Mouse (Mus musculus) monocyte, adult 5-6 weeks (primary cell): ENCODE measurements around the gene Rpusd3. TPM values are rescaled to one million over a fixed set of nuclear protein-coding genes. Genes with fewer than 3 reads are reported as not detected.

ENCODE experiments used
- ATAC-seq: fragments of 153-309, 156-312 bp; replicated peaks from 2 replicates; pipeline ENCODE4 v1.8.0; 2017; ENCODE audit warnings: mild to moderate bottlenecking; ENCODE audit not compliant: low TSS enrichment, insufficient number of reproducible peaks, severe bottlenecking, poor library complexity, low FRiP score
- total RNA-seq: library from RNA; stranded (forward); fragments of 200-1000, 200-491, 200-594 nt; gene quantifications from 3 replicates; pipeline ENCODE4 v1.2.3, GENCODE M21; 2017

Rpusd3 gene
- total RNA-seq, 1 experiment from 2014 or later: 6.9 TPM

DNA sequence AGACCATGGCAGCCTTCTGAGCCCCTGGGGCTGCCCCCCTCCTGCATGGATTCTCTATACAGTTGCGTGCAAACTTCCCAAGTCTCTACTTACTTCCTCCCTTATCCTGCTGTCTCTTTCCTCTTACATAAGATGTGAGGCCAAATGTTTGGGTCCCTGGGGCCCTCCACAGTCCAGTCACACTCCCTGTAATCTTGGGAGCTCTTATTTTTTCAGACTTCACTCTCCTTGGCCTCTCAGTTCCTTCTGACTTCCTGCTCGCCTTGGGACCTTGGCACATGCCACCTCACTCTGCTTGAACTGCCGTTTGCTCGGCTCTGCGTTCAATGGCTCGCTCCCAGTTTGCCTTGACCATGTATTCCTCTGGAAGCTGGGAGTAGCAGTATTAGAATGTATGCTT, 25.2 kb downstream of the Rpusd3 start:
- no peak for ATAC-seq

DNA sequence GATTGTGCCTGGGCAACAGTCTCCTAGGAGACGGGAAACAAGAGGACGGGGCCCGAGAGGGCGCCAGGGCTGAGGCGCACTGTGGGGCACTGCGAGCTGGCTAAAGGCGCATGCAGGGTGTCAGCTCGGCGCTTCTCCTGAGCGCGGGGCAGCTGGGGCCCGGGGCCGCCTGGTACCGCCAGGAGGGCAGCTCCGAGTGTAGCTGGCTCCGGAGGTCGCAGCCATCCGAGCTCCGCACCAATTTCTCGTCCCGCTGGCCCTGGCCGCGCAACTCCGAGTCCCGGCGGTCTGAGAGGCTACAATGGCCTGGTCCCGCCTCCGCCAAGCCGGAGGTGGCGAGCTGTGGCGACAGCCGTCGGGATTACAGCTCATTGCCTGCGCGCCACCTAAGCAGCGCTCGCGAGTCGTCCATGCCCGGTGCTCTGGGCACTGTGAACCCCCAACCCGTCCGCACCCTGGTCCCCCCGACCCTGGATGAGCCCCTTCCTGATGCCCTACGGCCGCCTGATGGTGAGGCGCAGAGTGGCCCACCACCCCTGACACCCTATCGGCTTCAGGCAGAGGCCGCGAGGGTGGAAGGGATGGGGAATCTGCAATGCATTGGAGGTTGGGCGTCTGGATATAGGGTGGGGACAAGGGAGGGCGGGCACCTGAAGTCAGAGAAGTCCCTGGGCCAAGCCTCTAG, 26.6 kb downstream of the Rpusd3 start:
- ATAC-seq: no peak

DNA sequence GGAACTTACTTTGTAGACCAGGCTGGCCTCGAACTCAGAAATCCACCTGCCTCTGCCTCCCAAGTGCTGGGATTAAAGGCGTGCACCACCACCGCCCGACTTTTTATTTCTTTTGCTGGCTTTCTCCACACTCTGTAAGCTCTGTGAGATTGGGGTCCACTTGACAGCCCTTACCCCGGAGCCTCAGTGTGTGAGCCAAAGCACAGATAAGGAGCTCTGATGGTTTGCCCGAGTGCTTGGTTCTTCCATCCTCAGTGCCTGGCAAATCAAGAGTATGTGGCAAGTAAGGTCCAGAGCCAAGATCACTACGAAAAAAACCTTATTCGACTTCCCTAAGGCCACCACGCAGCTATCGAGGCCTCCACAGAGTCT, 27.1 kb downstream of the Rpusd3 start:
- ATAC-seq: no peak

DNA sequence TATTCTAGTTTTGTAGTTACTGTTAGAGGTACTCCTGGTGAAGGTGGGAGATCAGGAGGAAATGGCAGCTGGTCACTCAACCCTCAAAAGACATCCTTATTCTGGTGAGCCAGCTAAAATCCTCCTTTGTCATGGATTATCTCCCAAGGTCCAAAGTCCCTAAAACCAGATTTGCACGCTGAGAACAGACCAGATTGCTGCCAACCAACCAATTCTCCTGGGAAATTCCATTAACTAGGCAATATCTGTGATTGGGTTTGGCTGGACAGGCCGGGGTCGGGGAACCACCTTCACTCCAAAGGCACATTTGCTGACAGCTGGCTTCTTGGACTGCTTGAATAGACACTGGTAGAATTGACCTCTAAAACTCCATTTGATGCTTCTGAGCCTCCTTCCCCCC, 28.4 kb downstream of the Rpusd3 start:
- ATAC-seq: no peak

DNA sequence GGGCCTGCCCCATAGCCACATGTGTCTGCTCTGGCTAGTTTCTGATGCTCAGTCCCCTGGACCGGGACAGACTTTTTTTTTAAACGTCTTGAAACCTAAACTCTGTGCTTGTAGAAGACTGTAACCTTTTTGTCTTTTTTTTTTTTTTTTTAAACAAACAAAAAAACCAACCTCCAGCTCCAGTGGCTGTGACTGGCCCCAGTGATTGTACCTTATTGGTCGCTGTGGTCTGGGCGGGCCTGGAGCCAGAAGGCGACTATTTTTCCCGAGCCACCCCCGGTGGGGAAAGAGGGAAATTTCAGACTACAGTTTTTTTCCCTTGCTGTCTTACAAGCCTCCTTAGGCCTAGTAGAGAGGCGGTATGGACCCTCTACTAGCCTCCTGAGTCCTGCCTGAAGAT, 30.2 kb downstream of the Rpusd3 start, which contains the start of gene Ttll3:
Gene Ttll3 (plus strand): TSS at position 301 of the 400 bp plus-strand sequence.
- no peak for ATAC-seq

DNA sequence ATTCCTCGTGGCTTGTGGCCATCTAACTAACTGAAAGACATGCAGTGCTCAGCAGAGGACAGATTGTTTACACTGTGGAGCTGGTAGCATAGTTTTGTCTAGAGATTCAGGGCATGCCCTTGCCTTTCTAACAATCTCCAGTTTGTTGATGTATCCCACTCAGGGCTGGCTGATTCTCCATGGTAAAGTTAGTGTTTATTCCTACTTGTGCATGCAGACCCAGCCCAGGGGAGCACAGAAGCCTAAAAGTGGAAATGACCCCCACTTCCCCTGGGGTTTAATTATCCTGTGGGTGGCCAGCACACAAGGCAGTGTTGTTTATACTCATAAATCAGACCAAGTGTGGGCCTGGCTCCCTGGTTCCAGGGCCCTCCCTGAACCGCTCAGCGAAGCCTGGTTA, 33.1 kb downstream of the Rpusd3 start:
- ATAC-seq: no peak

DNA sequence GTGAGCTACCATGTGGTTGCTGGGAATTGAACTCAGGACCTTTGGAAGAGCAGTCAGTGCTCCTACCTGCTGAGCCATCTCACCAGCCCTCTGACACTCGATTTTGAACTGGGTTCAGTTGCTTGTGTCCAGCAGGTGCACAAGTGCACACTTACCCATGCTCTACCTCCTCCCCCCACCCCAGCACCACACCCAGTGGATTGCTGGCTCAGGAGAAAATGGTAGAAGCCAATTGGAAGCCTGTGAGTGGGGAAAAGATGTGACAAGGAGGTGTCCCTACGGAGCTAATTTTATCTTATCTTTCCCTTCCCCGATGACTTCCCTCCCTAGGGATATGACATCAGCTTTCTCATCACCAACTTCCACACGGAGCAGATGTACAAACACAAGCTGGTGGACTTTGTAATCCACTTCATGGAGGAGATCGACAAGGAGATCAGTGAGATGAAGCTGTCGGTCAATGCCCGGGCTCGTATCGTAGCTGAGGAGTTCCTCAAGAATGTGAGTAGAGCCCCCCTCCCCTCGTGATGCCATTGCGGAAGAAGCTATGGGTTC, 33.9 kb downstream of the Rpusd3 start:
- ATAC-seq: no peak

DNA sequence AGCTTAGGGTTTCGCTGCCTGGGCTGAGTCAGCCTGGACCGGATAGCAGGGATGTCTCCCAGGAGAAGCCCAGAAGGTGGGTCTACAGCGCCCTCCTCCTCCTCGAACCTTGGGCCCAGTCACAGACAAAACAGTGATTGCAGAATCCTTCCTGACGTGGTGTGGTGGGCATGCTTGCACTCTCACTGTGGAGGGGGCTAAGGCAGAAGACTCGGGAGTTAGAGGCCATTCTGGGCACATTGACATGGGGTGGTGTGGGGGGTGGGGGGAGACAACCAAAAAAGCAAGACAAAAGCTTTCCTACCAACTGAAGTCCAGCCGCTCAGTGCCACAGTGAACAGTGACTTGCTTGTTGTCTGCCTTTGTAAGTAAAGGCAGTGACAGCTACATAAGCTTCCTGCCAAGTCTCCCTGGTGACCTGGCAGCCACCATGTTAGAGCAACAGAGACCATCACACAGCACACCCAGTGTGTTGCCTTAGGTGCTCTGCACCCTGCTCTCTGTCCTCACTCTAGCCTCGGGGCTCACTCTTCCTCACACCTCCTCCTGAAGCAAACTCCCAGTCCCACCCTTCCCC, 34.7 kb downstream of the Rpusd3 start:
- ATAC-seq: no peak

DNA sequence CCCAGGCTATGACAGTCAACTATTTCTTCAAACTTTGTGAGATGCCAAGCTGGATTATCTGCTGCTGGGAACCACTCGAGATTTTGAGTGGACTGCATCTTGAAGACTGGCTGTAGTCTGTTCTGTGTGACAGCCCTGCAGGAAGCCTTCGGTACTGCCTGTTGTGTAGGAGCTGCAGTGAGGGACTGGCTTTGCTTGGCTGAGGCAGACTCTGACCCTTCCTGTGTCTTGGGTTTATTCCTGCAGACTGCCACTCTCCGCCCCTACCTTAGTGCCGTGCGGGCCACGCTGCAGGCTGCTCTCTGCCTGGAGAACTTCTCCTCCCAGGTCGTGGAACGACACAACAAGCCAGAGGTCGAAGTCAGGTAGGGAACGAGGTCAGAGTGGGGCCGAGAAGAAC, 38.7 kb downstream of the Rpusd3 start:
- ATAC-seq: no peak

DNA sequence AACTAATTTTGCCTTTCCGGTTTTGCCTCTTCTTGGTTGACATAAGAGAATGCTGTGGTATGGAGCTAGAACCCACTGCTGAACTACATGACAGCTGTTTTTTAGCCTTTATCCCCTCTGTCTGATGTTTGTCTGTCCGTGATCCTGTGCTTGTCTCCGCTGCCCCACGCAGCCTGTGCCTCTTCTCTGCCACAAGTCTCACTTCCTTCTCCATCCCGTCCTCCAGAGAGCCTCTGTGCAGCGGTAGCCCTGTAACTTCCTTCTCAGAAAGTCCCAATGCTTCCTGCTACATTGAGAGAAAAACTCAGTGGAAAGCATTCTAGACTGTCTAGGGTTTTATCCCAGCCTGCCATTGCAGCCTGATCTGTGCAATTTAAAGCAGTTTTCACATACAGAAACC, 39.9 kb downstream of the Rpusd3 start:
- ATAC-seq: 0 out of 2 replicates have a peak, but pooled peaks have one; percentile 21

DNA sequence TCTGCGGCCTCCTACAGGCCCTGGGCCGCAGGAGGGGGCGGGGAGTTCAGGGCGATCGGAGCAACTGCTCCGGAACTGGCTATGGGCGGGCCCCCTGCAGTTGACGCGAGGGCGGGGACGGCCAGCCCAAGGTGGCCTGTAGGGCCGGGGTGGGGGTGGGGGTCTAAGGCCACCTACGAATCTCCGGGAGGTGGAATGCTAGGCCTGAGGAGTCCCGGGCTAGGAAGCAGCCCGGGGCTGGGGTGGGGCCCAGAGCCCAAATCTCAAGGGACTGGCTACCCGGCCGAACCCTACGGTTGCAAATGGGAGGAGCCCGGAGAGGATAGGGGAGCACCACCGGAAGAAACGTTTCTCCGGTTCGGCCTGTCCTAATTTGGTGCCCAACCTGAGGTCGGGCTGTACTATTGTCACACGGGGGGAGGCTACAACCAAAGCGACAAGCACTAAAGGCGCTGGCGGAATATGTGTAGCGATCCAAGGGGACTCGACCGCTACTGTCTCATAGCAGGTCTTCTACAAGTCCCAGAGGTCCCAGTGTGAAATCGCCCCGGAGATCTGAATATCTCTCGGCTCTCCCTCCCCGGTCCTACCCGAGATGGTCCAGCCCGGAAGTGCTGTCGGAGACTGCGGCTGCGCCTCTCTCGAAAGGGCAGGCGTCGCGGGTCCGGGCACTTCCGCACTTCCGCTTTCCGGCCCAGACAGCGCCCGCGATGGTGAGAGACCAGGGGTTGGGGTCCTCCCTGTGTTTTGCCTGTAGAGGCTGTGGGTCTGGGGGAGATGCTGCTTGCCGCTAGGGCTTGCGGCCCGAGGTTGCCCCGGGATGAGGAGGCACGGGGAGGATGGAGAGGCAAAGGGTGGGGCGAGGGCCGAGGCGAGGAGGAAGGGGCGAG, 41.4 kb downstream of the Rpusd3 start, which contains the start of the genes Tada3 and Arpc4:
Gene Tada3 (minus strand): TSS at position 388 of the 890 bp plus-strand sequence.
Gene Arpc4 (plus strand): TSS at position 620 of the 890 bp plus-strand sequence.
- ATAC-seq: peak; percentile 86

DNA sequence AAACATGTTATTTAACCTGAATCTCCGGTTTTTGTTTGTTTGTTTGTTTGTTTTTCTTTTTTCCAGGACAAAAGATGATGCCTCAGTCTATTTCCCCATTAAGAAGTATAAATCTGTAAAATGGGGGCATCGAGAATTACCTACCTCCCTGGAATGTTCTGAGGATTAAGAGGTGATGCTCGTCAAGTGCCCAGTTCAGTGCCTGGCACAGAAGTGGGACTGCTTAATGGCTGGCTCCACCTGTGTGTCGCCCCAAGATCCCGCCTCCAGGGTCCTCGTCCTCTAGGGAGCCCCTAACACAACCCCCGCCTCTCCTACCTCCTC, 42.0 kb downstream of the Rpusd3 start:
- ATAC-seq: no peak; the same call in 1 of the 2 replicates

DNA sequence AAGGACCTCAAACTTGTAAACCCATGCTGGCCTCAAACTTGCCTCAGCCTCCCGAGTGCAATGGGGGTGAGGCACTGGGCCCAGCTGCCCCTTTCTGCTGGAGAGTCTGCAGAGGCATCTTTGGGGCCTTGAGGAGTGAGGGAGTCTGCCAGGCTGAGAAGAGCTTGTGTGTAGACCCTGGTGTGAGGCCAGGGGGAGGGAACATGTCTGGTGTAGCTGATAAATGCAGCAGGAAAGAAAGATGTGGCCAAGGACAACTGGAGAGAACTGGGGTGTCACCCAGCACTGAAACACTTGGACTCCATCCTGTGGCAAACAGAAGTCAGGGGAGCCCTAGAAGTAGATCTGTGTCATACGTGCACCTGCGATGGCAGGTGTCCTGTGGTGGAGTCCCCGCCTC, 45.6 kb downstream of the Rpusd3 start:
- ATAC-seq: no peak

DNA sequence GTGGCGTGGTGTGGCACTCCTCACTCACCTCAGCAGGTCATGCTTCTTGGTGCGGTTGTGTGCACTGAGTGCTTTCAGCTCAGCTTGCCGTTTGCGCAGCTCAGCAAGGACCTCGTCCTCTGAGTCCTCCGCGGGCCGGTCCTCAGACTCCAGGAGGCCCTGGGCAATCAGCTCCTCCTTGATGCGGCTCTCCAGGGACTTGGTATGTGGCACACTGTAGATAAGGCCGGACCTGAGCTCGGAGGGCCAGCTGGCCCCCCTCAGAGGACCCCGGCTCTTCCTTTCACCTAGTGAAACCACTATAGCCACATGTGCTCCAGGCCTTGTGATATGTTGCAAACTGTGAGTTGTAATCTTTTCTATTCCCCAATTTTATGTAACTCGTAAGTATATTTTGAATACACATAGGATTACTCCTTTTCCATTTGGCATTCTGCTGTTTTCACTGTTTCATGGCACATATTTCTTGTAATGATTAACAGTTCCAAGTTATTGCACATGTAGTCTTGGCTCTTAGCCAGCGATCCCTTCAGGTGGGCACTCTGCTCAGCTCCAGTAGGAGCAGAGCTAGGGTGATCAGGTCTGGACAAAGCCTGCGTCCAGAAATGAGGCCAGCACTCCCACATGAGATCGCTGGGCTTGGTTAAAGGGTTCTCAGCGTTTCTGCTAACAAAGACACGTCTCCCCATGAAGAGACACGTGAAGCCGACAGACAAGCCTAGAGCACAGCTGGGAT, 48.8 kb downstream of the Rpusd3 start:
- no peak for ATAC-seq

DNA sequence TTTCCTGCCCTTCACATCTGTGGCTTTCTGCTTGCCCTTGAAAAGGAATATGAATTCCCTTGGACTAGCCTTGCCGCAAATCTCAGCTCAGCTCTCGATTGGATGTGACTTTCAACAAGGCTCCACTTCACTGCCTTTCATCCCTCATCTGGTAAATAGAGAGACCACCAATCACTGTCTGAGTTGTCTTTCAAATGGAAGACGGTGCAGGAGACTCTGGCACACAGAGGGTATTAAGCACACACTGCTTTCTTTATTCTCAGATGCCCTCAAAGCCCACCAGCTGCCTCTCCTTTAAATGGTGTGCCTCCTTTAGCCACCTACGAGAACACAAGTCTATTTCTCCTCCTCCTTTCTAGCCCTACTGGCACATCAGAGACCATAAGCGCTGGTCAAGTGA, 50.6 kb downstream of the Rpusd3 start:
- ATAC-seq: no peak

DNA sequence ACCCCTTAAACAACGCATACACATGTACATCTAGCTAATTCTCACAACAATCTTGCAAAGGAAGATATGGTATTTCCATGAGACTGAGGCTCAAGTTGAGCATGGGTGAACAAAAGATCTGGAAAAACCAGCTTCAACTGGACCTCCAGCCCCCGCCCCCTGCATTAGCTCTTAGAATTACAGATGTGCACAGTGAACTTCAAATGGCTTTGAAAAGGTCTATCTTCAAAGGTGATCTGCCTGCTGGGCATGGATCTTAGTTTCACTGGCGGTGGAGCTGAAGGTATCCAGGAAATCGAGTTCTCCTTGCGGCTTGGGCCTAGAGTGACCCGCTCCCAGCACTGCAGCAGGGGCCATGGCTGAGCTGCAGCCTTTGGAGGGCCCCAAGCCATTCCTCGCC, 51.0 kb downstream of the Rpusd3 start:
- no peak for ATAC-seq

DNA sequence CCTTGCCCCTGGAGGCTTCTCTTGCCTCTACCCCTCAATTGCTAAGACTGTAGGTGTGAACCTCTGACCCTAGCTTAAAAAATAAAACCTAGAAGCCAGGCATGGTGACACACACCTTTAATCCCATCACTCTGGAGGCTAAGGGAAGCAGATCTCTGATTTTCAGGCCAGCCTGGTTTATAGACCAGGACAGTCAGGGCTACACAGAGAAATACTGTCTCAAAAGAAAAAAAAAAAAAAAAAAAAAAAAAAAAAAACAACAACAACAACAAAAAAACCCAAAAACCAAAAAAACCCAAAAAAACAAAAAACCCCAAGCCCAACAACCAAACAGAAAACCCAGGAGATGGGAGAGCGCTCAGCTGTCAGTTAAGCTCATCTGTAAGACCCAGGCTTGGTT, 51.6 kb downstream of the Rpusd3 start:
- ATAC-seq: no peak

DNA sequence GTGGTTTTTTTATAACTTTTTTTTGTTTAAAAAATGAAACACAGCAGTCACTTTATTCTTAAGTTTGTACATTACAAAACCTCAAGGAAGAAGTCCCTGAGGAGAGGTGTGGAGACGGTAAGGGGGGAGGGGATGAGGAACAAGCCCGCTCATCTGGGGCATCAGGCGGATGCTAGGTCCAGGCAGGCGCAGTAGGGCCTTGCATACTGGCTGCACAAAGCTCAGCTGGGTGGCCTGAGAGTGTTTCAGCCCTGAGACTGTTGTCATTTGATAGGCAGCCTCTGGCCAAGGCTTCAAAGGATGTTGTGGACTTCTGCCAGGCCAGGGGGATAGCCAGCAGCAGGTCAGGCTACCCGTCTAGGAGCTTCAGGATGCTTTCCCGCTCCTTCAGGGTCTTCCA, 52.5 kb downstream of the Rpusd3 start:
- no peak for ATAC-seq
